Mouse (Mus musculus) lung, postnatal 25 days (tissue): ENCODE measurements at regions not wholly inside any gene's neighbourhood (a gene's known extent, or its start where the extent isn't known, plus 50 kb on each side); places are given as distances from the start of the nearest gene placed in this dataset.
"Not testable (repeated sequence)": the region's sequence is repeated elsewhere in the genome, so short reads cannot be mapped to it uniquely, and the experiment has no call there.

ENCODE experiments used
- DNase-seq: peaks from one replicate; pipeline ENCODE4 v3.0.0; 2022; ENCODE audit warnings: low spot score

- peak; percentile 77 for DNase-seq
These were observed 350.3 kb downstream of the Sox9 start for GRCm38 (mm10) chr11:113132078-113133064.

GRCm38 (mm10) chr11:113133407-113133806, 351.4 kb downstream of the Sox9 start:
- no peak for DNase-seq

- no peak for DNase-seq
These were observed 353.2 kb downstream of the Sox9 start for GRCm38 (mm10) chr11:113135261-113135660.

- DNase-seq = no peak
These were observed 356.4 kb downstream of the Sox9 start for GRCm38 (mm10) chr11:113138462-113138861.

GRCm38 (mm10) chr11:113140595-113140994, 358.6 kb downstream of the Sox9 start:
- no peak for DNase-seq

GRCm38 (mm10) chr11:113142816-113143215, 360.8 kb downstream of the Sox9 start:
- no peak for DNase-seq

- no peak for DNase-seq
These were observed 362.0 kb downstream of the Sox9 start for GRCm38 (mm10) chr11:113143839-113144627.

GRCm38 (mm10) chr11:113145721-113146120, 363.7 kb downstream of the Sox9 start:
- DNase-seq = no peak

GRCm38 (mm10) chr11:113146762-113147161, 364.7 kb downstream of the Sox9 start:
- DNase-seq = no peak

- no peak for DNase-seq
These were observed 365.6 kb downstream of the Sox9 start for GRCm38 (mm10) chr11:113147535-113148197.

GRCm38 (mm10) chr11:113148198-113148537, 366.1 kb downstream of the Sox9 start:
- DNase-seq = no peak

GRCm38 (mm10) chr11:113155515-113155914, 373.5 kb downstream of the Sox9 start:
- no peak for DNase-seq

- DNase-seq = no peak
These were observed 381.9 kb downstream of the Sox9 start for GRCm38 (mm10) chr11:113163941-113164340.

GRCm38 (mm10) chr11:113164510-113164909, 382.5 kb downstream of the Sox9 start:
- DNase-seq = no peak

GRCm38 (mm10) chr11:113165069-113165795, 383.2 kb downstream of the Sox9 start:
- DNase-seq = peak; percentile 73

GRCm38 (mm10) chr11:113166517-113166916, 384.5 kb downstream of the Sox9 start:
- no peak for DNase-seq

GRCm38 (mm10) chr11:113172497-113173140, 390.6 kb downstream of the Sox9 start:
- DNase-seq = peak; percentile 74

- not testable (repeated sequence) for DNase-seq
These were observed 391.3 kb downstream of the Sox9 start for GRCm38 (mm10) chr11:113173317-113173716.

- DNase-seq = no peak
These were observed 392.0 kb downstream of the Sox9 start for GRCm38 (mm10) chr11:113174011-113174507.

GRCm38 (mm10) chr11:113175323-113175722, 393.3 kb downstream of the Sox9 start:
- peak; percentile 22 for DNase-seq

- DNase-seq = peak; percentile 36
These were observed 394.2 kb downstream of the Sox9 start for GRCm38 (mm10) chr11:113176183-113176582.
